Mouse (Mus musculus) intestine, embryonic 15.5 days (tissue): Measurements from ENCODE around the gene Gm10577. TPM values are rescaled to one million over a fixed set of nuclear protein-coding genes. Genes with fewer than 3 reads are reported as not detected.

Experiments
- ATAC-seq: fragments of 200-750 bp; cut with Nextera tagmentation; 2 replicates; pipeline ENCODE4 v1.8.0; 2017; ENCODE audit warnings: moderate TSS enrichment, moderate library complexity
- H3K27ac ChIP-seq: fragments of 300-500 bp; sonication (generic); 2 replicates; pipeline ENCODE4 v1.5.1; 2015; ENCODE audit warnings: mild to moderate bottlenecking, inconsistent platforms
- H3K27me3 ChIP-seq: fragments of 300-500 bp; sonication (generic); replicated peaks from 2 replicates; pipeline ENCODE4 v1.6.1; 2015; ENCODE audit warnings: inconsistent platforms
- H3K36me3 ChIP-seq: fragments of 300-500 bp; sonication (generic); 2 replicates; pipeline ENCODE4 v1.6.1; 2015; ENCODE audit warnings: inconsistent platforms
- H3K4me1 ChIP-seq: fragments of 300-500 bp; sonication (generic); replicated peaks from 2 replicates; pipeline ENCODE4 v1.6.1; 2015; ENCODE audit warnings: inconsistent platforms
- H3K4me2 ChIP-seq: fragments of 300-500 bp; sonication (generic); replicated peaks from 2 replicates; pipeline ENCODE4 v1.6.1; 2015; ENCODE audit warnings: mild to moderate bottlenecking, inconsistent platforms
- H3K4me3 ChIP-seq: fragments of 300-500 bp; sonication (generic); replicated peaks from 2 replicates; pipeline ENCODE4 v1.5.1; 2015; ENCODE audit warnings: inconsistent platforms
- H3K9ac ChIP-seq: fragments of 300-500 bp; sonication (generic); 2 replicates; pipeline ENCODE4 v1.6.1; 2015; ENCODE audit warnings: inconsistent platforms
- H3K9me3 ChIP-seq: fragments of 300-500 bp; sonication (generic); 2 replicates; pipeline ENCODE4 v1.6.1; 2016; ENCODE audit warnings: inconsistent platforms
- WGBS: fragments of 180-500 bp; shearing (Covaris S2); methylation state at CpG from one replicate; pipeline ENCODE4 v1.1.7; 2015; 5-methylcytosine and 5-hydroxymethylcytosine counted together
- polyA plus RNA-seq: library from polyadenylated mRNA; unstranded; fragments of >200 nt; fragmentation: Nextera tagmentation; extraction: Ambion mirVana; gene quantifications from 2 replicates; pipeline ENCODE4 v1.2.1, GENCODE M21; 2015

Gene Gm10577
- polyA plus RNA-seq: not detected in 2 replicates

GRCm38 (mm10) chr4:101020596-101020995 lies at the start of gene Gm10577:
Gm10577 (minus strand) TSS chr4:101020696.
- H3K27ac ChIP-seq: no peak within 1 kb of the TSS
- ATAC-seq: no peak
- no peak within 1 kb of the TSS for H3K4me3 ChIP-seq
- WGBS: 81% methylated on average over 4 of the region's 4 CpGs
- H3K4me2 ChIP-seq: no peak within 1 kb of the TSS
- H3K9ac ChIP-seq: no peak within 1 kb of the TSS
- H3K27me3 ChIP-seq: no peaks in the 10 kb centered on the region
- H3K36me3 ChIP-seq: no peaks in the 10 kb centered on the region
- H3K4me1 ChIP-seq: no peaks in the 10 kb centered on the region
- no peaks in the 10 kb centered on the region for H3K9me3 ChIP-seq

DNA sequence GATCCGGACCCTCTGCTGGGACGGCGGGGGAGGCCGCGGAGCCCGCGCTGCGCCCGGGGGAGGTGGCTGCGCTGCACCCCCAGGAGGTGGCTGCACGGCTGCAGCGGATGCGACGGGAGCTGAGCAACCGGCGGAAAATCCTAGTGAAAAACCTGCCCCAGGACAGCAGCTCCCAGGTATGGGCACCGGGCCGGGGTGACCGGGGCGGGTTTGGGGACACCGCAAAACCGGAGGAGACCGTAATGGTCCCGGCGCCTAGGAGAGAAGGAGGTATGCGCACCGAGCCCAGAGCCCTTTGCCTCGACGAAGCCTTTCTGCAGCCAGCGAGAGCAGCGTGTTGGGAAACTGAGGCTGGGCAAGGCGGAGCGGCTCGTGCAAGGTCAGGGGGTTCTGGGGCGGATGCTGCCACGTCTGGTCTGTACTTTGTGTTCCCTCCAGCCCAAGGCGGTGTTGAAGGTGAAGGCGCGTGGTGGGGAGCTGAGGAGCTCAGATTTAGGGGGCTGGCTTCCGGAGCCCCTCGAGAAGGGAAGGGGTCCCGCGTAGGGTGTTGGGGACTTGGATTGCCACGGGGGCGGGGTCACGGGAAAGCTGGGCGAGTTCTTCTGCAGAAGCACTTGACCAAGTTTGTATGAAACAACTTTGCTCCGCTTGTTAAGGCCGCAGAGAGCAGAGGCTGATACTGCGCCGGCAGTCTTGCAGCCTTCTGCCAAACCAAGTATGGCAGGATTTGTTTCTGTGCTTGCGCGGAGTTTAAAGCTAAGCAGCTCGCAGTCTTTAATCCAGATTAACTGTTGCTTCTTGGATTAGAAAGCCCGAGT lies 48.9 kb upstream of the Gm10577 start:
- H3K4me1 ChIP-seq: 0 out of 2 replicates have a peak, but pooled peaks cover 8% of the 10 kb centered on the region
- H3K9ac ChIP-seq: peak overlapping the region; percentile 62
- WGBS: 1% methylated on average over 55 of the region's 55 CpGs
- no peaks in the 10 kb centered on the region for H3K27me3 ChIP-seq
- H3K27ac ChIP-seq: 0 out of 2 replicates have a peak overlapping the region, but pooled peaks have one; percentile 51
- H3K9me3 ChIP-seq: no peaks in the 10 kb centered on the region
- peak overlapping the region; percentile 80 for H3K4me3 ChIP-seq
- peak; percentile 86 for ATAC-seq
- H3K4me2 ChIP-seq: peak overlapping the region; percentile 96
- no peaks in the 10 kb centered on the region for H3K36me3 ChIP-seq

GRCm38 (mm10) chr4:101068786-101069153 lies 48.3 kb upstream of the Gm10577 start, which contains the start of gene Raver2:
Raver2 (plus strand) TSS chr4:101068983.
- Histone ChIP-seq H3K27ac (0 out of 2 replicates have a peak within 1 kb of the TSS, but pooled peaks have one; percentile 51), H3K4me3 (peak within 1 kb of the TSS; percentile 80), H3K9ac (peak within 1 kb of the TSS; percentile 62), H3K27me3 (no peaks in the 10 kb centered on the region), H3K4me1 (0 out of 2 replicates have a peak, but pooled peaks cover 8% of the 10 kb centered on the region), H3K36me3 (no peaks in the 10 kb centered on the region), H3K4me2 (peak within 1 kb of the TSS; percentile 96), H3K9me3 (no peaks in the 10 kb centered on the region)
- ATAC-seq: peak; percentile 91
- WGBS: 1% methylated on average over 51 of the region's 54 CpGs

DNA sequence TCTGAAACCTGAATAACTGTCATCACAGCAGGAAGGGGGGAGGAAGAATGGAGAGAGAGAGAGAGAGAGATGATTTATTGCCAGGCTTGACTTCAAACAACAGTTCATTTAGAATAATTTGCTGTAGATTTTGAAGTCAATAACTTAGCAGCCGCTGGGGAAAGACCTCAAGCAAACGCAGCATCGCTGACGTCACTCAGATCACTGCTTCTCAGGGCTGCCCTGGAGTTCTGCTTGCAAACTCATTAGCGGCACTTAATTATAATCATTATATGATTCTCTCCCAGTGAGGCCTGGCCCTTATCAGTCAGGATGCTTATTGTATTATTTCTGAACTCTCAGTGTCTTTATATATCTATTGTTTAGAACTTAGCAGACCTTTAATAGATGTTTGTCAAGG lies 45.9 kb upstream of the Gm10577 start:
- 44% methylated on average over 5 of the region's 5 CpGs for WGBS
- ATAC-seq: no peak

DNA sequence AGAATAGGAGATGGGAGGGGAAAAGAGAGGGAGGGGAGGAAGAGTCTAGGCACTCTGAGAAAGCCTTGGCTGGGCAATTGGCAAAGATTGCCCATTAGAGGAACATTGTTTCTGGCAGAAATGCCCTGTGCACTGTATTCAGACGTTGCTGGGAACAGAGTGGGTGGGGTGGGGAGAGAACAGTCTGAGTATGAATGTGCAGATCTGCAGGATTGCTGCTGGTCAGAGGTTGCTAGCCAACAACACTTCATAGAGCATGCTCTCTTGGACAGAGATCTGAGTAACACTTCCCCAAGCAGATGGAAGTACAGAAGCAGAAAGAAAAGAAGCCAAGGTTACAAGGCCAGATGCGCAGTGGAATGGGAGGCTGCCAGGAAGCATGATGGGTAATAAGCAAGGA lies 41.6 kb upstream of the Gm10577 start:
- no peak for ATAC-seq
- no peak overlapping the region for H3K9ac ChIP-seq
- no peaks in the 10 kb centered on the region for H3K9me3 ChIP-seq
- no peak overlapping the region for H3K27ac ChIP-seq
- no peaks in the 10 kb centered on the region for H3K4me1 ChIP-seq
- 76% methylated on average over 2 of the region's 2 CpGs for WGBS
- no peaks in the 10 kb centered on the region for H3K27me3 ChIP-seq
- no peak overlapping the region for H3K4me2 ChIP-seq
- H3K36me3 ChIP-seq: no peaks in the 10 kb centered on the region
- no peak overlapping the region for H3K4me3 ChIP-seq

More for the DNA sequence above, 45.9 kb upstream of the Gm10577 start:
- Histone ChIP-seq H3K9ac (no peak overlapping the region), H3K4me2 (no peak overlapping the region), H3K27ac (no peak overlapping the region), H3K4me1 (0 out of 2 replicates have a peak, but pooled peaks cover 8% of the 10 kb centered on the region), H3K9me3 (no peaks in the 10 kb centered on the region), H3K27me3 (no peaks in the 10 kb centered on the region), H3K36me3 (no peaks in the 10 kb centered on the region), H3K4me3 (no peak overlapping the region)

- no peak overlapping the region for H3K4me2 ChIP-seq
- H3K4me1 ChIP-seq: no peaks in the 10 kb centered on the region
- H3K4me3 ChIP-seq: no peak overlapping the region
- H3K27ac ChIP-seq: no peak overlapping the region
- no peak for ATAC-seq
- WGBS: 50% methylated on average over 4 of the region's 4 CpGs
- H3K9me3 ChIP-seq: no peaks in the 10 kb centered on the region
- no peaks in the 10 kb centered on the region for H3K27me3 ChIP-seq
- no peak overlapping the region for H3K9ac ChIP-seq
- no peaks in the 10 kb centered on the region for H3K36me3 ChIP-seq
These were observed 26.1 kb upstream of the Gm10577 start for GRCm38 (mm10) chr4:101046576-101046975.

DNA sequence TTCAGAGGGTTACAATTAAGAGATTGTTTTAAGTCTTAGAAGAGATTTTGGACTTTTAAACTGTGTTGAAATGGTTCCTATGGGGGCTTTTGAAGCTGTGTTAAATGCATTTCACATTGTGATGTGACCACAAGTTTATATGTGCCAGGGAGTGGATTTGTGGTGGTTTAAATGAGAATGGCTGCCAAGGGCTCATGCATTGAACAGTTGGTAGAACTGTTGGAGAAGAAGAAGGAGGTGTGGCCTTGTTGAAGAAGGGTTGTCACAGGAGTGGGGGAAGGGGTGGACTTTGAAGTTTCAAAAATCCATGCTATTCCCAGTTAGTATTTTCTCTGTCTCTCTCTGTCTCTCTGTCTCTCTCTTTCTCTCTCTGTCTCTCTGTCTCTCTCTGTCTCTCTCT lies 23.7 kb upstream of the Gm10577 start:
- no peak overlapping the region for H3K27ac ChIP-seq

DNA sequence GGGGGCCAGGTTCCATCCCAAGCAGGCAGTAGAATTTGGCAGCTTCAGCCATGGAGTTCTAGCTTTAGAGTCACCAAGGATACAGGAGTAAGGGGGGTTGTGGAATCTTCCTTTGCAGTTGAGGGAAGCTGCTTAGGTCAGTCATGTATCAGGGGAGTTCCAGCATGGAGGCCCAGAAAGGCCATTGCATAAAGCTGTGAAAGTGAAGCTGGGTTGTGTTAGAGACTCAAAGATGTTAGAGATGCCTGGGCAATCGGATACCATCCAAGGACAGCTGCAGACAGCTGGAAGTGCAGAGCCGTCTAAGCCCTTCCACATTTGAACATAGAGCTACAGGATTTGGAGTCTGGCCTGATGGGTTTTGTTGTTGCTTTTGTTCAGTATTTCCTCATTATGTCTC lies 23.2 kb upstream of the Gm10577 start:
- no peaks in the 10 kb centered on the region for H3K4me1 ChIP-seq
- WGBS: 58% methylated on average over 2 of the region's 2 CpGs
- no peak overlapping the region for H3K27ac ChIP-seq
- H3K36me3 ChIP-seq: no peaks in the 10 kb centered on the region
- H3K9me3 ChIP-seq: no peaks in the 10 kb centered on the region
- no peak overlapping the region for H3K4me3 ChIP-seq
- H3K4me2 ChIP-seq: no peak overlapping the region
- no peak overlapping the region for H3K9ac ChIP-seq
- no peaks in the 10 kb centered on the region for H3K27me3 ChIP-seq
- ATAC-seq: no peak

More for the DNA sequence above, 23.7 kb upstream of the Gm10577 start:
- Histone ChIP-seq H3K4me1 (no peaks in the 10 kb centered on the region), H3K27me3 (no peaks in the 10 kb centered on the region), H3K4me2 (no peak overlapping the region), H3K9me3 (no peaks in the 10 kb centered on the region), H3K4me3 (no peak overlapping the region), H3K36me3 (no peaks in the 10 kb centered on the region), H3K9ac (no peak overlapping the region)
- no peak for ATAC-seq

GRCm38 (mm10) chr4:101037156-101037555 lies 16.7 kb upstream of the Gm10577 start:
- ATAC-seq: no peak
- Histone ChIP-seq H3K27me3 (no peaks in the 10 kb centered on the region), H3K27ac (no peak overlapping the region), H3K4me3 (no peak overlapping the region), H3K36me3 (no peaks in the 10 kb centered on the region), H3K9ac (no peak overlapping the region), H3K4me1 (no peaks in the 10 kb centered on the region), H3K9me3 (no peaks in the 10 kb centered on the region), H3K4me2 (no peak overlapping the region)
- 76% methylated on average over 7 of the region's 7 CpGs for WGBS

DNA sequence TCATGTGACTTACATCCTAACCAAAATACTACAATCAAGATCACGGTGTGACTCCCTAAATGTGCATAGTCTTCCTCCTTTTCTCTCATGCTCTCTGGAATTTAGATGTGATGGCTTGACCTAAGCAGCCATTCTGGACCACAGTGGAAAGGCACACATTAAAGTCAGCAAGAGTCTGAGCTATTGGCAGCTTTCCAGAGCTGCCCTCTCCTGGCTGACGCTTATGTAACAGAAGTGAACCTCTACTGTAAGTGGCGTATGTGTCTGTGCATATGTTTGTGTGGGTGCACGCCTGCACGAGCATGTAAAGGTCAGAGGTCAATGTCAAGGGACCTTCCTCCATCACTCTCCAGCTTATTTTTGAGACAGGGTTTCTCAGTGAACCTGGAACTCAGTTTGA lies 14.6 kb upstream of the Gm10577 start:
- Histone ChIP-seq H3K9me3 (no peaks in the 10 kb centered on the region), H3K4me2 (no peak overlapping the region), H3K27ac (no peak overlapping the region), H3K27me3 (no peaks in the 10 kb centered on the region), H3K36me3 (no peaks in the 10 kb centered on the region), H3K4me1 (no peaks in the 10 kb centered on the region), H3K9ac (no peak overlapping the region), H3K4me3 (no peak overlapping the region)
- ATAC-seq: no peak
- WGBS: 68% methylated on average over 5 of the region's 5 CpGs

DNA sequence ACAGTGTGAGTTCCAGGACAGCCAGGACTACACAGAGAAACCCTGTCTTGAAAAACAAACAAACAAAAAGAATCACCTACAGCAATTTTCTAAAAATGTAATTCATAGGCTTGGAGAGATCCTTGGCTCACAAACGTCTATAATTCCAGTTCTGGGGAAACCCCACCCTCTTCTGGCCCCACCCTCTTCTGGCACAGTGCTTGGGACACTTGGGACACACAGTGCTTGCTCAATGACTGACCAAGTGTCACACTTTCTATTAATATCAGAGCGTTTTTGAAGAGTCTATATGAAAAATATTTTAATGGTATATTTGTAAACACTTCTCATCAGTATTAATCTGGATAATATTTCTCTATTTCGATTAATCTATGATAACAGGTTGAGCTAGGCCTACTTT lies 12.6 kb upstream of the Gm10577 start:
- no peak for ATAC-seq
- WGBS: 76% methylated on average over 3 of the region's 3 CpGs
- no peak overlapping the region for H3K4me2 ChIP-seq
- no peaks in the 10 kb centered on the region for H3K27me3 ChIP-seq
- H3K4me3 ChIP-seq: no peak overlapping the region
- no peaks in the 10 kb centered on the region for H3K4me1 ChIP-seq
- H3K27ac ChIP-seq: no peak overlapping the region
- no peaks in the 10 kb centered on the region for H3K9me3 ChIP-seq
- H3K9ac ChIP-seq: no peak overlapping the region
- no peaks in the 10 kb centered on the region for H3K36me3 ChIP-seq

DNA sequence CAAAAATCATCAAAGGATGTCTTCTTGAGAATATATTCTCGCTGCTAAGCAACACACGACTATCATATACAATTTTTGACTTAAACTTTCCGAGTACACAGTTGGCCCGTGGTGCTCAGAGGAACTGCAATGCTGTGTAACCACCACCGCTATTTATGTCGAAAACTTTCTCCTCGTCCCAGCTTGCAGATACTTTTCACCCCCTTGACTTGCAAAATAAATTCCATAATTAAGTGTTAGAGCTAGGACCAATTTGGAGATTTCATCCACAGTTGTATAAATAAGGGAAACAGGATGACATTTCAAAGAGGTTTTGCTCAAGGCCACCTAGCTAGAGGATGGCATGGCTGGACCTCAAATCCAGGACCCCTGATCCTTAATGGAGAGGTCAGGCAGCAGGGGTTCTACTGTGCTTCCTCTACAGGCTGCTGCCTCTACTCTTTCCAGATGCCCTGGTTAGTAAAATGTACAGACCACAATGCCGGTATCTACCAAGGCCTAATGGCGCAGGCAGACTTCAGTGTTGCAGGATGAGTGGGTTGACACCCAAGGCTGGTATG lies 7.4 kb upstream of the Gm10577 start:
- H3K4me3 ChIP-seq: no peak overlapping the region
- no peaks in the 10 kb centered on the region for H3K4me1 ChIP-seq
- H3K4me2 ChIP-seq: no peak overlapping the region
- H3K27me3 ChIP-seq: no peaks in the 10 kb centered on the region
- no peak overlapping the region for H3K9ac ChIP-seq
- H3K9me3 ChIP-seq: no peaks in the 10 kb centered on the region
- H3K27ac ChIP-seq: no peak overlapping the region
- WGBS: 91% methylated on average over 9 of the region's 9 CpGs
- no peaks in the 10 kb centered on the region for H3K36me3 ChIP-seq
- ATAC-seq: no peak

GRCm38 (mm10) chr4:101026995-101027394 lies 6.5 kb upstream of the Gm10577 start:
- no peak for ATAC-seq
- Histone ChIP-seq H3K27me3 (no peaks in the 10 kb centered on the region), H3K4me2 (no peak overlapping the region), H3K9ac (no peak overlapping the region), H3K36me3 (no peaks in the 10 kb centered on the region), H3K4me3 (no peak overlapping the region), H3K9me3 (no peaks in the 10 kb centered on the region), H3K4me1 (no peaks in the 10 kb centered on the region), H3K27ac (no peak overlapping the region)
- WGBS: 69% methylated on average over 2 of the region's 2 CpGs
